Mouse (Mus musculus) neural tube, embryonic 15.5 days (tissue): ENCODE data around the gene Trp53bp1. TPM values are rescaled to one million over a fixed set of nuclear protein-coding genes. Genes with fewer than 3 reads are reported as not detected.
A peak's percentile ranks its signal among the peaks of the same experiment; 100 is the strongest.

Experiments used
- ATAC-seq: fragments of 200-750 bp; cut with Nextera tagmentation; 2 replicates; pipeline ENCODE4 v1.8.0; 2017; ENCODE audit warnings: mild to moderate bottlenecking, moderate TSS enrichment, moderate library complexity; ENCODE audit not compliant: low FRiP score
- H3K27ac ChIP-seq: fragments of 300-500 bp; sonication (generic); replicated peaks from 2 replicates; pipeline ENCODE4 v1.5.1; 2015; ENCODE audit warnings: mild to moderate bottlenecking, inconsistent platforms
- H3K27me3 ChIP-seq: fragments of 300-500 bp; sonication (generic); replicated peaks from 2 replicates; pipeline ENCODE4 v1.6.1; 2015; ENCODE audit warnings: inconsistent platforms
- H3K36me3 ChIP-seq: fragments of 300-500 bp; sonication (generic); 2 replicates; pipeline ENCODE4 v1.6.1; 2015; ENCODE audit warnings: inconsistent platforms
- H3K4me1 ChIP-seq: fragments of 300-500 bp; sonication (generic); 2 replicates; pipeline ENCODE4 v1.6.1; 2015; ENCODE audit warnings: inconsistent platforms
- H3K4me2 ChIP-seq: fragments of 300-500 bp; sonication (generic); 2 replicates; pipeline ENCODE4 v1.6.1; 2015; ENCODE audit warnings: inconsistent platforms, mild to moderate bottlenecking, moderate library complexity
- H3K4me3 ChIP-seq: fragments of 300-500 bp; sonication (generic); replicated peaks from 2 replicates; pipeline ENCODE4 v1.5.1; 2015; ENCODE audit warnings: mild to moderate bottlenecking, inconsistent platforms
- H3K9ac ChIP-seq: fragments of 300-500 bp; sonication (generic); replicated peaks from 2 replicates; pipeline ENCODE4 v1.6.1; 2015; ENCODE audit warnings: mild to moderate bottlenecking, inconsistent platforms
- H3K9me3 ChIP-seq: fragments of 300-500 bp; sonication (generic); replicated peaks from 2 replicates; pipeline ENCODE4 v1.6.1; 2016; ENCODE audit warnings: inconsistent platforms
- WGBS: fragments of 180-500 bp; shearing (Covaris S2); methylation state at CpG from one replicate; pipeline ENCODE4 v1.1.7; 2015; ENCODE audit warnings: mixed read lengths; 5-methylcytosine and 5-hydroxymethylcytosine counted together
- polyA plus RNA-seq: library from polyadenylated mRNA; unstranded; fragments of >200 nt; fragmentation: Nextera tagmentation; extraction: Ambion mirVana; gene quantifications from 2 replicates; pipeline ENCODE4 v1.2.1, GENCODE M21; 2015

The Trp53bp1 gene
- polyA plus RNA-seq: 131 and 146 TPM in 2 replicates

- Histone ChIP-seq H3K36me3 (peaks cover 15% of the 10 kb centered on the region), H3K4me3 (peak within 1 kb of the TSS; percentile 63), H3K4me1 (peaks cover 48% of the 10 kb centered on the region), H3K9me3 (no peaks in the 10 kb centered on the region), H3K9ac (peak within 1 kb of the TSS; percentile 86), H3K27me3 (no peaks in the 10 kb centered on the region), H3K27ac (peak within 1 kb of the TSS; percentile 97), H3K4me2 (peak within 1 kb of the TSS; percentile 67)
- under 1% methylated on average over 37 of the region's 37 CpGs for WGBS
- ATAC-seq: peak; percentile 99
Measured at GRCm38 (mm10) chr2:121271236-121271927, at the start of gene Trp53bp1. TSS of gene Trp53bp1 (minus strand) at chr2:121271407.

GRCm38 (mm10) chr2:121316278-121316677 lies 45.1 kb upstream of the Trp53bp1 start:
- H3K27ac ChIP-seq: no peak overlapping the region
- no peaks in the 10 kb centered on the region for H3K9me3 ChIP-seq
- no peak overlapping the region for H3K4me2 ChIP-seq
- H3K4me1 ChIP-seq: no peaks in the 10 kb centered on the region
- no peak for ATAC-seq
- no peak overlapping the region for H3K9ac ChIP-seq
- H3K4me3 ChIP-seq: no peak overlapping the region
- WGBS: 88% methylated on average over 8 of the region's 8 CpGs
- H3K27me3 ChIP-seq: no peaks in the 10 kb centered on the region
- H3K36me3 ChIP-seq: peaks cover 25% of the 10 kb centered on the region

GRCm38 (mm10) chr2:121308997-121309416 lies 37.8 kb upstream of the Trp53bp1 start:
- ATAC-seq: no peak
- 44% methylated on average over 5 of the region's 5 CpGs for WGBS
- H3K9ac ChIP-seq: no peak overlapping the region

GRCm38 (mm10) chr2:121300036-121300435 lies 28.8 kb upstream of the Trp53bp1 start:
- H3K36me3 ChIP-seq: peaks cover 66% of the 10 kb centered on the region
- H3K4me3 ChIP-seq: no peak overlapping the region
- no peak overlapping the region for H3K27ac ChIP-seq
- ATAC-seq: no peak
- H3K4me2 ChIP-seq: no peak overlapping the region
- H3K4me1 ChIP-seq: peaks cover 36% of the 10 kb centered on the region
- H3K9me3 ChIP-seq: no peaks in the 10 kb centered on the region
- H3K27me3 ChIP-seq: no peaks in the 10 kb centered on the region
- WGBS: 86% methylated on average over 10 of the region's 10 CpGs
- H3K9ac ChIP-seq: no peak overlapping the region

More at GRCm38 (mm10) chr2:121308997-121309416, 37.8 kb upstream of the Trp53bp1 start:
- H3K4me1 ChIP-seq: no peaks in the 10 kb centered on the region
- no peaks in the 10 kb centered on the region for H3K27me3 ChIP-seq
- H3K9me3 ChIP-seq: no peaks in the 10 kb centered on the region
- H3K36me3 ChIP-seq: peaks cover 59% of the 10 kb centered on the region
- no peak overlapping the region for H3K27ac ChIP-seq
- H3K4me2 ChIP-seq: no peak overlapping the region
- H3K4me3 ChIP-seq: no peak overlapping the region

- 86% methylated on average over 17 of the region's 17 CpGs for WGBS
- Histone ChIP-seq H3K4me3 (no peak overlapping the region), H3K36me3 (peaks cover 60% of the 10 kb centered on the region), H3K27ac (no peak overlapping the region), H3K9me3 (no peaks in the 10 kb centered on the region), H3K9ac (no peak overlapping the region), H3K4me2 (no peak overlapping the region), H3K4me1 (peaks cover 42% of the 10 kb centered on the region), H3K27me3 (no peaks in the 10 kb centered on the region)
- no peak for ATAC-seq
Measured at GRCm38 (mm10) chr2:121299471-121299870, 28.3 kb upstream of the Trp53bp1 start.

- H3K27me3 ChIP-seq: no peaks in the 10 kb centered on the region
- peaks cover 47% of the 10 kb centered on the region for H3K36me3 ChIP-seq
- no peak for ATAC-seq
- H3K4me2 ChIP-seq: peak overlapping the region; percentile 89
- H3K9me3 ChIP-seq: no peaks in the 10 kb centered on the region
- no peak overlapping the region for H3K9ac ChIP-seq
- no peak overlapping the region for H3K27ac ChIP-seq
- H3K4me1 ChIP-seq: peaks cover 55% of the 10 kb centered on the region
- 6% methylated on average over 8 of the region's 8 CpGs for WGBS
- peak overlapping the region; percentile 61 for H3K4me3 ChIP-seq
Measured at GRCm38 (mm10) chr2:121298131-121298530, 26.9 kb upstream of the Trp53bp1 start.

- ATAC-seq: no peak
- Histone ChIP-seq H3K27ac (no peak overlapping the region), H3K36me3 (peaks cover 42% of the 10 kb centered on the region), H3K4me3 (peak overlapping the region; percentile 61), H3K9me3 (no peaks in the 10 kb centered on the region), H3K27me3 (no peaks in the 10 kb centered on the region), H3K4me2 (peak overlapping the region; percentile 89), H3K4me1 (peaks cover 56% of the 10 kb centered on the region), H3K9ac (no peak overlapping the region)
- 6% methylated on average over 9 of the region's 9 CpGs for WGBS
Measured at GRCm38 (mm10) chr2:121297701-121298100, 26.5 kb upstream of the Trp53bp1 start.

- Histone ChIP-seq H3K36me3 (peaks cover 33% of the 10 kb centered on the region), H3K27ac (peak overlapping the region; percentile 87), H3K4me1 (peaks cover 56% of the 10 kb centered on the region), H3K9ac (peak overlapping the region; percentile 75), H3K27me3 (no peaks in the 10 kb centered on the region), H3K9me3 (no peaks in the 10 kb centered on the region), H3K4me3 (peak overlapping the region; percentile 61), H3K4me2 (peak overlapping the region; percentile 89)
- 9% methylated on average over 6 of the region's 6 CpGs for WGBS
- no peak for ATAC-seq
Measured at GRCm38 (mm10) chr2:121296754-121297231, 25.6 kb upstream of the Trp53bp1 start.

GRCm38 (mm10) chr2:121295608-121296571 lies 24.7 kb upstream of the Trp53bp1 start:
- peak; percentile 56 for ATAC-seq
- peaks cover 59% of the 10 kb centered on the region for H3K4me1 ChIP-seq
- WGBS: 1% methylated on average over 15 of the region's 15 CpGs

GRCm38 (mm10) chr2:121294753-121295607 lies 23.8 kb upstream of the Trp53bp1 start:
- H3K4me3 ChIP-seq: peak overlapping the region; percentile 61
- H3K4me1 ChIP-seq: peaks cover 68% of the 10 kb centered on the region
- peaks cover 15% of the 10 kb centered on the region for H3K36me3 ChIP-seq
- H3K4me2 ChIP-seq: peak overlapping the region; percentile 89
- no peaks in the 10 kb centered on the region for H3K9me3 ChIP-seq
- under 1% methylated on average over 18 of the region's 18 CpGs for WGBS
- ATAC-seq: peak; percentile 85
- H3K9ac ChIP-seq: peak overlapping the region; percentile 75
- H3K27ac ChIP-seq: peak overlapping the region; percentile 87
- H3K27me3 ChIP-seq: no peaks in the 10 kb centered on the region

More at GRCm38 (mm10) chr2:121295608-121296571, 24.7 kb upstream of the Trp53bp1 start:
- Histone ChIP-seq H3K9ac (peak overlapping the region; percentile 75), H3K27me3 (no peaks in the 10 kb centered on the region), H3K4me2 (peak overlapping the region; percentile 89), H3K9me3 (no peaks in the 10 kb centered on the region), H3K27ac (peak overlapping the region; percentile 87), H3K4me3 (peak overlapping the region; percentile 61), H3K36me3 (peaks cover 24% of the 10 kb centered on the region)

- no peak for ATAC-seq
- Histone ChIP-seq H3K9ac (peak overlapping the region; percentile 75), H3K4me3 (peak overlapping the region; percentile 61), H3K27ac (peak overlapping the region; percentile 87), H3K4me1 (peaks cover 72% of the 10 kb centered on the region), H3K27me3 (no peaks in the 10 kb centered on the region), H3K9me3 (no peaks in the 10 kb centered on the region), H3K4me2 (peak overlapping the region; percentile 89), H3K36me3 (peaks cover 7% of the 10 kb centered on the region)
- WGBS: 33% methylated on average over 4 of the region's 4 CpGs
Measured at GRCm38 (mm10) chr2:121294182-121294581, 23.0 kb upstream of the Trp53bp1 start.
